Mouse (Mus musculus): ENCODE data around the gene AA467197.
A peak's percentile ranks its signal among the peaks of the same experiment; 100 is the strongest.

Gene AA467197

GRCm38 (mm10) chr2:122636686-122637085 is at the start of gene AA467197:
AA467197 (plus strand) TSS chr2:122636986.
- DNase-seq (ENCODE audit: low read depth, low spot score) = no peak

GRCm38 (mm10) chr2:122587861-122588519 is 48.8 kb upstream of the AA467197 start:
- DNase-seq (ENCODE audit: low read depth, low spot score) = no peak

GRCm38 (mm10) chr2:122590351-122590750 is 46.4 kb upstream of the AA467197 start:
- no peak for DNase-seq (ENCODE audit: low read depth, low spot score)

GRCm38 (mm10) chr2:122591213-122591612 is 45.6 kb upstream of the AA467197 start:
- DNase-seq (ENCODE audit: low read depth, low spot score) = no peak

- DNase-seq (ENCODE audit: low read depth, low spot score) = no peak
Observed at GRCm38 (mm10) chr2:122595461-122595860, 41.3 kb upstream of the AA467197 start.

GRCm38 (mm10) chr2:122599736-122600135 is 37.0 kb upstream of the AA467197 start:
- DNase-seq (ENCODE audit: low read depth, low spot score) = no peak

GRCm38 (mm10) chr2:122601354-122601753 is 35.4 kb upstream of the AA467197 start:
- DNase-seq (ENCODE audit: low read depth, low spot score) = no peak

GRCm38 (mm10) chr2:122605829-122606228 is 31.0 kb upstream of the AA467197 start:
- DNase-seq (ENCODE audit: low read depth, low spot score) = no peak

- DNase-seq (ENCODE audit: low read depth, low spot score) = no peak
Observed at GRCm38 (mm10) chr2:122608820-122609219, 28.0 kb upstream of the AA467197 start.

GRCm38 (mm10) chr2:122610746-122611653 is 25.8 kb upstream of the AA467197 start, which contains the start of gene Gatm:
Gatm (minus strand) TSS chr2:122611303.
- DNase-seq (ENCODE audit: low read depth, low spot score) = peak; percentile 24

GRCm38 (mm10) chr2:122611654-122611973 is 25.2 kb upstream of the AA467197 start:
- no peak for DNase-seq (ENCODE audit: low read depth, low spot score)

- DNase-seq (ENCODE audit: low read depth, low spot score) = no peak
Observed at GRCm38 (mm10) chr2:122616237-122616636, 20.5 kb upstream of the AA467197 start.

GRCm38 (mm10) chr2:122617792-122618191 is 19.0 kb upstream of the AA467197 start:
- DNase-seq (ENCODE audit: low read depth, low spot score) = no peak

GRCm38 (mm10) chr2:122618719-122619118 is 18.1 kb upstream of the AA467197 start:
- DNase-seq (ENCODE audit: low read depth, low spot score) = no peak

- no peak for DNase-seq (ENCODE audit: low read depth, low spot score)
Observed at GRCm38 (mm10) chr2:122621337-122622110, 15.3 kb upstream of the AA467197 start.

- DNase-seq (ENCODE audit: low read depth, low spot score) = no peak
Observed at GRCm38 (mm10) chr2:122625930-122626329, 10.9 kb upstream of the AA467197 start.

GRCm38 (mm10) chr2:122628976-122629375 is 7.8 kb upstream of the AA467197 start:
- DNase-seq (ENCODE audit: low read depth, low spot score) = no peak

GRCm38 (mm10) chr2:122629871-122630270 is 6.9 kb upstream of the AA467197 start:
- DNase-seq (ENCODE audit: low read depth, low spot score) = no peak

- peak; percentile 70 for DNase-seq (ENCODE audit: low read depth, low spot score)
Observed at GRCm38 (mm10) chr2:122630465-122631225, 6.1 kb upstream of the AA467197 start.

GRCm38 (mm10) chr2:122631226-122631801 is 5.5 kb upstream of the AA467197 start:
- no peak for DNase-seq (ENCODE audit: low read depth, low spot score)

GRCm38 (mm10) chr2:122637526-122637997 is 776 bp downstream of the AA467197 start:
- peak; percentile 72 for DNase-seq (ENCODE audit: low read depth, low spot score)
